Mouse (Mus musculus) limb, embryonic 14.5 days (tissue): ENCODE data around the gene Nkx2-3. TPM values are rescaled to one million over a fixed set of nuclear protein-coding genes. Genes with fewer than 3 reads are reported as not detected.
A peak's percentile ranks its signal among the peaks of the same experiment; 100 is the strongest.

Experiments
- ATAC-seq: fragments of 200-750 bp; cut with Nextera tagmentation; 2 replicates; pipeline ENCODE4 v1.8.0; 2017; ENCODE audit warnings: low read depth, moderate number of reproducible peaks, moderate TSS enrichment; ENCODE audit not compliant: low FRiP score
- DNase-seq: peaks from one replicate; pipeline ENCODE4 v3.0.0-alpha.2; 2015; ENCODE audit warnings: low spot score
- H3K27ac ChIP-seq: fragments of 300-500 bp; sonication (generic); replicated peaks from 2 replicates; pipeline ENCODE4 v1.5.1; 2014; ENCODE audit warnings: low read depth, mild to moderate bottlenecking, low read length, moderate library complexity, mixed read lengths
- H3K27me3 ChIP-seq: fragments of 300-500 bp; sonication (generic); 2 replicates; pipeline ENCODE4 v1.6.1; 2014; ENCODE audit warnings: low read length, mixed read lengths; ENCODE audit not compliant: control insufficient read depth, insufficient read depth
- H3K36me3 ChIP-seq: fragments of 300-500 bp; sonication (generic); 2 replicates; pipeline ENCODE4 v1.6.1; 2014; ENCODE audit warnings: mild to moderate bottlenecking, low read length, moderate library complexity, mixed read lengths; ENCODE audit not compliant: control insufficient read depth, insufficient read depth
- H3K4me1 ChIP-seq: fragments of 300-500 bp; sonication (generic); 2 replicates; pipeline ENCODE4 v1.6.1; 2014; ENCODE audit warnings: antibody characterized with exemption, low read length, mixed read lengths; ENCODE audit not compliant: control insufficient read depth, insufficient read depth
- H3K4me2 ChIP-seq: fragments of 300-500 bp; sonication (generic); replicated peaks from 2 replicates; pipeline ENCODE4 v1.6.1; 2014; ENCODE audit warnings: low read depth, mild to moderate bottlenecking, low read length, moderate library complexity; ENCODE audit not compliant: severe bottlenecking
- H3K4me3 ChIP-seq: fragments of 300-500 bp; sonication (generic); replicated peaks from 2 replicates; pipeline ENCODE4 v1.5.1; 2014; ENCODE audit warnings: low read length
- H3K9ac ChIP-seq: fragments of 300-500 bp; sonication (generic); 2 replicates; pipeline ENCODE4 v1.6.1; 2014; ENCODE audit warnings: mild to moderate bottlenecking, low read depth, low read length, moderate library complexity; ENCODE audit not compliant: severe bottlenecking
- H3K9me3 ChIP-seq: fragments of 300-500 bp; sonication (generic); 2 replicates; pipeline ENCODE4 v1.6.1; 2016; ENCODE audit warnings: low read length; ENCODE audit not compliant: control insufficient read depth
- POLR2A ChIP-seq: fragments of 200-500 bp; IDR thresholded peaks from 2 replicates; pipeline ENCODE4 v1.8.0; 2012; ENCODE audit warnings: inconsistent platforms, mild to moderate bottlenecking, moderate library complexity, borderline replicate concordance; ENCODE audit not compliant: insufficient read depth, insufficient read length; ENCODE audit errors: extremely low read depth
- WGBS: fragments of 180-500 bp; shearing (Covaris S2); extraction: QIAGEN DNeasy Blood & Tissue Kit; methylation state at CpG from one replicate; pipeline ENCODE4 v1.1.7; 2014; 5-methylcytosine and 5-hydroxymethylcytosine counted together
- polyA plus RNA-seq, 2 experiments: library from polyadenylated mRNA; depleted of rRNA in 1 of 2; stranded (reverse) in 1 of 2; unstranded in 1 of 2; fragments of >200 nt; fragmentation: Nextera tagmentation in 1 of 2; extraction: Ambion mirVana in 1 of 2; gene quantifications; 2 replicates each; pipeline versions ENCODE4 v1.2.1 to v1.2.3; 2012 to 2014

Gene Nkx2-3
- polyA plus RNA-seq, 2 experiments: not detected

DNA sequence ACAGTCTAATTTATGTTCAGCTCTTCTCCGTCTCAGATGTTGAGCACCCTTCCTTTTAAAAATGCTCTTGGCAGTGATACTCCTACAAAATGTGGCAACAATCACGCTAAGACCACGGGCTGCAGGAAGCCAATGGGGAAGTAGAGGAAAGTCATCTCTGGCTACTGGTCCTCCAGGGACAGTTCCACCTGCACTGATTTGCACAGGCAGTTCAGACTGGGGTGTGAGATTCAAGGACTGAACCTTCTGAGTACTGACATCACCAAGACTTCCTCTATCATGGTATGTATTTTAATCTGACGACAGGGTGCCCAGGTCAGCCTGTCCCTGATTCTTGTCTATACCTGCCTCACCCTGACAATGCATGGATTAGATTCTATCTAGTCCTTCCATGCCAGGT, 20.1 kb upstream of the Nkx2-3 start:
- no peak overlapping the region for H3K4me3 ChIP-seq
- no peaks in the 10 kb centered on the region for H3K9me3 ChIP-seq
- H3K9ac ChIP-seq: no peak overlapping the region
- no peaks in the 10 kb centered on the region for H3K4me1 ChIP-seq
- DNase-seq (no peak), ATAC-seq (no peak)
- TF ChIP-seq POLR2A: no peak
- no peak overlapping the region for H3K4me2 ChIP-seq
- no peaks in the 10 kb centered on the region for H3K36me3 ChIP-seq
- H3K27ac ChIP-seq: no peak overlapping the region
- 49% methylated on average over 4 of the region's 4 CpGs for whole genome bisulfite sequencing
- peaks cover 42% of the 10 kb centered on the region for H3K27me3 ChIP-seq

DNA sequence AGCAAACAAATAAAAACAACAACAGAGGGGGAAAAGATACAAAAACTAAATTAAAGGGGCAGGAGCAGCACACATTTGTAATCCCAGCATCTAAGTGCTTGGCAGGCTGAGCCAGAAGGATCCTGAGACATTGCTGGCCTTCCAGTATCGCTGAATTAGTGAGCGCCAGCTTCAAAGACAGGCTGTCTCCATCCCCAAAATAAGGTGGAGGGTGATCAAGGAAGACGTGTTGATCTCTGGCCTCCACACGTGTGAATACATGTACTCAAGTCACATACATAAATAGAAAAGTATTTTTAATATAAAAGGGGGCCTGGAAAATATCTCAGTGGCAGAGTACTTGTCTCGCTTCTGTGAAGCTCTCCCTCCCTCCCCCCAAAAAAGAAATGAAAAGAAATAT, 15.1 kb upstream of the Nkx2-3 start:
- no peak overlapping the region for H3K4me3 ChIP-seq
- ATAC-seq (no peak), DNase-seq (no peak)
- no peaks in the 10 kb centered on the region for H3K36me3 ChIP-seq
- no peaks in the 10 kb centered on the region for H3K9me3 ChIP-seq
- H3K4me1 ChIP-seq: no peaks in the 10 kb centered on the region
- H3K4me2 ChIP-seq: no peak overlapping the region
- no peak overlapping the region for H3K9ac ChIP-seq
- H3K27me3 ChIP-seq: peaks cover 92% of the 10 kb centered on the region
- no peak overlapping the region for H3K27ac ChIP-seq
- no peak for TF ChIP-seq POLR2A
- 10% methylated on average over 5 of the region's 5 CpGs for WGBS

DNA sequence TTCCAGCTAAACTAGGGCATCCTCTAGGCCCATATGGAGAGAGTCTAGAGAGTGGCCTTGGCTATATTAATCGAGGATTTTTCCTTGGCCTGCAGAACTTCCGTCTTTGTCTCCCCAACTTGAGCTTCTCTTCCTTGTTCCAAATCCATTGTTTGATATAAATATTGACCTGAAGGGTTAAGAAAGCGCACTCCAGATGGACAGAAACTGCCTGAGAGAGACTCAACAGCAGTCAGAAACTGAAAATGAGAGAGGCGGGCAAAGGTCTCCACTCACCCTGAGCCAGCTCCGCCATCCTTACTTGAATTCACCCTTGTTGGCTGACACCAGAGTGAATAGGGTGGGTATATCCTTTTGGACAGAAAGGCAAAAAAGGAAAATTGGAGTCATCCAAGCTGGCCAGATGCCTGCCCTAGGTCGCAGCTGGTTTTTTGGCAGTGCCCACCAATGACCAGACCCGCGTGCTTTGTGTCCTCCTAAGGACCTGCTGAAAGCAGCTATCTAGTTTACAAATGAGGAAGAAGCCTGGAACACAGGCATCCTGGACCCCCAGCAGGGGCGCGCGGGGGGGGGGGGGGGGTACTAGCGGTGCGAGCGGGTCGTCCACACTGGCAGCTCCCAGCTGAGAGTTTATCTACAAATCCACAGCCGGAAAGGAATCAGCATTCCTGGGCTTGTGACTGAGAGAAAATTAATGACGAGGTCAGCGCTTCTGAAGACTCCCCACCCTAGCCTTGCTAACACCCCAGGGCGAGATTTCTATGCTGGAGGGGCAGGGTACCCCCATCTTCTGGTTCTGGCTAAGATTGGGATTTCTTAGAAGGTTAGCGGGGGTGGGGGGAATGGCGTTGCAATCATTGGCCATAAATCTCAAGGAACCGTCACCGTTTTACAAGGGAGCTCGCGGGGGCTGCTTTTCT, 13.1 kb upstream of the Nkx2-3 start:
- DNase-seq: no peak
- Histone ChIP-seq H3K9ac (no peak overlapping the region), H3K36me3 (no peaks in the 10 kb centered on the region), H3K27me3 (peaks cover 100% of the 10 kb centered on the region), H3K9me3 (no peaks in the 10 kb centered on the region), H3K4me2 (no peak overlapping the region), H3K4me1 (no peaks in the 10 kb centered on the region), H3K4me3 (peak overlapping the region; percentile 14; the same call in 1 of the 2 replicates), H3K27ac (no peak overlapping the region)
- WGBS: 5% methylated on average over 22 of the region's 25 CpGs
- no peak for ATAC-seq
- TF ChIP-seq POLR2A: no peak

DNA sequence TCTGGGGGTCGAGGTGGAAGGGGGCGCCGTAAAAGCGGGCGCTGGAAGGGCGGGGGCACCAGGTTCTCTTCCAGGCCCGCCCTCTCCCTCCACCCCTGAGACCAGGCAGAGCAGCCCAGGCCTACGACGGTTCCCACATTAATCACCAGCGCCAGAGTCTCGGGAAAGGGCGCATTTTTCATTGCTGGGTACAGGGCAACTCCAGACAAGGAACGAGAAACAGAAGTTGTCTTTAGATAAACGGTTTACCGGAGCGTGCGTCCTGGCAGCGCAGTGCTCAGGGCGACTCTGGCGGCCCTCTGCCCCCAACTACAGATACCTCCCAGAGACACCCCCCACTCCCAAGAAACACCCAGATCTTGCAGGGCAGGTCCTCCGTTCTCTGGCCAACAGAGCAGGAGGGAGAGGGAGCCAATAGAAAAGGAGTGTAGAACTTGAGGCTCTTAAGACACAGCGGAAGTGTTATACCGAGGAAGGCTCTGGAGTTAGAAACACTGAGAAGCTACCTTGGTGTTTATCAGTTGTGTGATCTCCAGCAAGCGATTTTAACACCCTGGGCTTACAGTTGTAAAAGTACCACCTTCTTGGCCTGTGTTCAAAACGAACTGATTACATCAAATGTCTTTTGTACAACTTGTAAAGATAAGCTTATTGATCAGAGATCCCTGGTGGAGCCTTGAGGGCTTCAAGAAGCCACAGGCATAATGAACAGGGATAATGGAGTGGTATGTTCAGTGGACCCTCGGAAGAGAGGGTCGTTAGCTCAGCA, 12.2 kb upstream of the Nkx2-3 start:
- no peak overlapping the region for H3K9ac ChIP-seq
- no peaks in the 10 kb centered on the region for H3K9me3 ChIP-seq
- ATAC-seq (no peak), DNase-seq (no peak)
- no peak overlapping the region for H3K4me2 ChIP-seq
- 0% methylated on average over 26 of the region's 27 CpGs for WGBS
- H3K27me3 ChIP-seq: peaks cover 100% of the 10 kb centered on the region
- no peak for TF ChIP-seq POLR2A
- H3K4me3 ChIP-seq: peak overlapping the region; percentile 14; the same call in 1 of the 2 replicates
- no peaks in the 10 kb centered on the region for H3K36me3 ChIP-seq
- no peak overlapping the region for H3K27ac ChIP-seq
- no peaks in the 10 kb centered on the region for H3K4me1 ChIP-seq

DNA sequence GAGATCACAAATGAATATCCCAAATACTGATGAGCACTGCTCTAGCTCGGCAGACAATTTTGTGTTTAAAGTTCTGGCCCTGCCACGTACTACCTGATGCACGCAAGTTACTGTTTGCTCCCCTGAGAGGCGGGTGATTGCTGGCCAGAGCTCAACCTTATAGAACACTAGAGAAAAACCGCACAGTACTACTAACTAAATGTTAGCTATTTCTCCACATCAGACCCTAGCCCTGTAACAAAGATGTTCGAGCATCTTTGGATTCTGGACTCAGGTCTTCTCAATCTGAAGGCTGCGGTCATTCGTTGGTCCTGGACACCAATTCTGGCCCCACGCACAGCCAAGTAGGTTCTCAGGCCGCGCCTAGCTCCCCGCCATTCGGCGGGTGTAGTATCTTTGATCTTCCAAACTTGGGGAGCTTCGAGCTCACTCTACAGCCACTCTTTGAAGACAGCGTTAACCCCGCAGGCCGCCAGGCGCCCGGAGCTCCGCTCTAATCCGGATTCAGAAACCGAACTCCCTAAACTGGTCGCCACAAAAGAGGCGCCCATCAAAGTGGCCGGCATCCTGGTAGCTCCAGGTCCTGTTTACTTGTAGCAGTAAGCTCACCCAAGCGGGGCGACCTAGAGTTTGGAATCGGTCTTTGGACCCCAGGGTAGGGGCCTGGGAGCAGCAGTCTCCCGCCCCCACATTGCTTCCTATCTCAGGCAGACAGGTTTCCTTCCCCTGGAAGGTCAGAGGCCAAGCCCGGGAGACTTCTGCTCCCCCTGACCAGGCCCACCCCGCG, 11.4 kb upstream of the Nkx2-3 start:
- Histone ChIP-seq H3K4me3 (no peak overlapping the region), H3K4me1 (no peaks in the 10 kb centered on the region), H3K9me3 (no peaks in the 10 kb centered on the region), H3K27ac (no peak overlapping the region), H3K27me3 (peaks cover 100% of the 10 kb centered on the region), H3K9ac (no peak overlapping the region), H3K36me3 (no peaks in the 10 kb centered on the region), H3K4me2 (no peak overlapping the region)
- TF ChIP-seq POLR2A: no peak
- ATAC-seq (no peak), DNase-seq (no peak)
- WGBS: under 1% methylated on average over 33 of the region's 33 CpGs
